1 mouse cellular context compared by ENCODE assay signal in genomic region chr5:144191026-144191425, GRCm38 (mm10).
TF ChIP-seq lines count a peak whose summit lies in the region.

No protein-coding gene starts in this region.

TF ChIP-seq in MEL, 35 proteins besides CTCF, POLR2A, EP300 and RAD21:
- TF ChIP-seq ELF1 (IDR thresholded peaks at IDR 0.05; ENCODE audit: low read depth, low read length) (no peak), MAZ (IDR thresholded peaks at IDR 0.05; ENCODE audit: low read depth, low read length) (no peak), TAL1 (IDR thresholded peaks at IDR 0.05; ENCODE audit: low read length) (no peak), KAT2A (conservative IDR thresholded peaks at IDR 0.05; ENCODE audit: low read depth, low read length) (no peak), RCOR1 (IDR thresholded peaks at IDR 0.05; ENCODE audit: low read depth, low read length) (no peak), USF1 (IDR thresholded peaks at IDR 0.05; ENCODE audit: low read depth, low read length) (no peak), POLR2AphosphoS2 (IDR thresholded peaks at IDR 0.05; ENCODE audit: low read length) (no peak), ETS1 (IDR thresholded peaks at IDR 0.05; ENCODE audit: low read depth, low read length) (no peak), GABPA (IDR thresholded peaks at IDR 0.05; ENCODE audit: low read depth, low read length) (no peak), USF2 (IDR thresholded peaks at IDR 0.05; ENCODE audit: borderline replicate concordance in 1 of 2, insufficient read depth in 1 of 2, low read depth in 1 of 2, low read length in 2 of 2) (no peak), NELFE (IDR thresholded peaks at IDR 0.05; ENCODE audit: low read depth, low read length) (no peak), MAX (IDR thresholded peaks at IDR 0.05; ENCODE audit: low read length) (no peak), TBP (IDR thresholded peaks at IDR 0.05; ENCODE audit: low read depth, low read length) (no peak), SMC3 (IDR thresholded peaks at IDR 0.05; ENCODE audit: low read depth, low read length) (no peak)
